Mouse (Mus musculus) heart, embryonic 11.5 days (tissue): Measurements from ENCODE around the gene Tomm7. TPM values are rescaled to one million over a fixed set of nuclear protein-coding genes. Genes with fewer than 3 reads are reported as not detected.
"Not testable (repeated sequence)": the region's sequence is repeated elsewhere in the genome, so short reads cannot be mapped to it uniquely, and the experiment has no call there.

Experiments
- ATAC-seq: fragments of 200-750 bp; cut with Nextera tagmentation; replicated peaks from 2 replicates; pipeline ENCODE4 v1.8.0; 2017; ENCODE audit warnings: moderate library complexity; ENCODE audit not compliant: insufficient number of reproducible peaks, low FRiP score, low TSS enrichment
- H3K27ac ChIP-seq: fragments of 300-500 bp; sonication (generic); 2 replicates; pipeline ENCODE4 v1.5.1; 2014; ENCODE audit warnings: mild to moderate bottlenecking, low read depth, low read length
- H3K27me3 ChIP-seq: fragments of 300-500 bp; sonication (generic); 2 replicates; pipeline ENCODE4 v1.6.1; 2014; ENCODE audit warnings: mild to moderate bottlenecking, low read length, mixed read lengths; ENCODE audit not compliant: control insufficient read depth, insufficient read depth
- H3K36me3 ChIP-seq: fragments of 300-500 bp; sonication (generic); 2 replicates; pipeline ENCODE4 v1.6.1; 2014; ENCODE audit warnings: mild to moderate bottlenecking, low read length, moderate library complexity, mixed read lengths; ENCODE audit not compliant: control insufficient read depth, insufficient read depth
- H3K4me1 ChIP-seq: fragments of 300-500 bp; sonication (generic); 2 replicates; pipeline ENCODE4 v1.6.1; 2014; ENCODE audit warnings: low read length; ENCODE audit not compliant: control insufficient read depth, insufficient read depth
- H3K4me2 ChIP-seq: fragments of 300-500 bp; sonication (generic); 2 replicates; pipeline ENCODE4 v1.6.1; 2014; ENCODE audit warnings: mild to moderate bottlenecking, moderate library complexity
- H3K4me3 ChIP-seq: fragments of 300-500 bp; sonication (generic); 2 replicates; pipeline ENCODE4 v1.5.1; 2014; ENCODE audit warnings: low read depth, low read length
- H3K9ac ChIP-seq: fragments of 300-500 bp; sonication (generic); 2 replicates; pipeline ENCODE4 v1.6.1; 2014; ENCODE audit warnings: mild to moderate bottlenecking, low read depth, low read length, moderate library complexity
- H3K9me3 ChIP-seq: fragments of 300-500 bp; sonication (generic); replicated peaks from 2 replicates; pipeline ENCODE4 v1.6.1; 2016; ENCODE audit warnings: low read length; ENCODE audit not compliant: control insufficient read depth
- WGBS: fragments of 180-500 bp; shearing (Covaris S2); extraction: QIAGEN DNeasy Blood & Tissue Kit; methylation state at CpG from one replicate; pipeline ENCODE4 v1.1.7; 2014; ENCODE audit not compliant: insufficient replicate concordance; 5-methylcytosine and 5-hydroxymethylcytosine counted together
- polyA plus RNA-seq: library from polyadenylated mRNA; unstranded; fragments of >200 nt; fragmentation: Nextera tagmentation; extraction: Ambion mirVana; gene quantifications from 2 replicates; pipeline ENCODE4 v1.2.1, GENCODE M21; 2014

The Tomm7 gene
- 96.8 and 98.6 TPM in 2 replicates for polyA plus RNA-seq

DNA sequence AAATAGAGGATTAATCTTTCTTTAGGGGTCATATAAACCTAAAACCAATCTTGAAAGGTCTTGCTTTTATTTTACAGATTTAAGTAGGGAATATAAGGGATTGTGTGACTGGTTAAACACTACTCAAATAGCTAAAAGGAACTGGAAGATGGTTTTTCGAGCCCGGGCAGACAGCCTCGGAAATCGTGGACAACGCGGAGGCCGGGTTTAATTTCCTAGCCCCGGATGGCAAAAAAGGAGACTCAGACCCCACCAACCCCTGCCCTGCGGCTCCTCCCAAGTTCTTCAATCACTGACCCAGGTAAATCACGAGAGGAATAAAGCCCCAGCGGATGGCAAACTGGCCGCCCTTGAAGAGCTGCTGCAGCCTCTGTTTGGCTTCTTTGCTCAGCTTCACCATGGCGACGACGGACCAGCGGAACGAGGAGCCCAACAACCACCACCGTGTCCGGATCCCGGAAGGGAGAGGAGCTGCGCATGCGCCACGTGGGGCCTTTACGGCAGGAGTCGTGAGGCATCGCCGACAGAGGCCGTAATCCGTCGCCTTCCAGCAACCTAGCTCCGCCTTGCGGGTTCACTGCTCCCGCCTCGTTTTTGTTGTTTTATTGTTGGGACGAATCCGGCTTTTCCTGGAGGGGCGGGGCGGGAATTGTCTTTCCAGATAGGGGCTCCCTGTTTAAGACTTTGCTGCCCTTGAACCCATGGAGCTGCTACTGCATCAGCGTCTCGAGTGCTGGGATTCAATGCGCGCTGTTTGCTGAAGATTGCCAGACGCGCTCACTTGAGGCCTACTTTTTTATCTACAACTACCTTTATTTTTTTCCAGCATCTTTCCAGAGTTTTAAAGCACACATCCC, at the start of gene Tomm7:
Tomm7 (minus strand) TSS at position 488 of the 857 bp plus-strand sequence.
- H3K4me3 ChIP-seq = peak within 1 kb of the TSS; percentile 56
- WGBS = under 1% methylated on average over 44 of the region's 44 CpGs
- H3K36me3 ChIP-seq = 0 out of 2 replicates have a peak, but pooled peaks cover 3% of the 10 kb centered on the region
- H3K4me2 ChIP-seq = peak within 1 kb of the TSS; percentile 77
- peaks cover 6% of the 10 kb centered on the region; the same call in 1 of the 2 replicates for H3K4me1 ChIP-seq
- peak; percentile 90 for ATAC-seq
- no peaks in the 10 kb centered on the region for H3K27me3 ChIP-seq
- H3K27ac ChIP-seq = peak within 1 kb of the TSS; percentile 86
- H3K9ac ChIP-seq = peak within 1 kb of the TSS; percentile 80
- H3K9me3 ChIP-seq = no peaks in the 10 kb centered on the region

DNA sequence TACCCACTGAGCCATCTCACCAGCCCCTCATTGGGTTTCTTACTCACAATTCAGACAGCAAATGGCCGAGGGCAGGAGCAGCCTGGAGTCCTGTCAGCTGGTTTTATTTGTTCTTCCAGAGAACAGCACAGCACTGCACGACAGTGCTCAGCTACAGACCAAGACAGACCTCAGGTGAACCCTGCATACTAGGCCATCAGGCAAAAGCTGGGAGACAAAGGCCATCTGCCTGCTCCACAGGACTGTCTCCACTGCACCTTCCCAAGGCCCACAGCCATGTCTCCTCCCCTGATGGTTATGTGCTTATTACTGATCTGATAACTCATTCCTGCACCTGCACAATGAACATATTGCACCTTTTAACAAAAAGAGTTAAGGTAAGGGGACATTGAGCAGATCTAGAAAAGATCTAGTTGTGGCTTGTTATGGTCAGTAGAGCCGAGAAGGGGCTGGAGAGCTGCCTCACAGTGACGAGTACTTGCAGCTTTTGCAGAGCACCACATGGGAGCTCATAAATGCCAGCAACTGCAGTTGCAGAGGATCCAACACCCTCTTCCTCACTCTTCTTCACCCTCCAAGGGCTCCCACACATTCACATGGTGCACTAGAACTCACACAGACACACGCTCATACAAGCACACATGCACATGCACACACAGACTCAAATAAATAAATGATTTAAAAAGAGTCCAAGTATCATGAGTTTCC, 49.3 kb upstream of the Tomm7 start:
- Histone ChIP-seq H3K4me2 (no peak overlapping the region), H3K4me3 (no peak overlapping the region), H3K9ac (no peak overlapping the region), H3K4me1 (no peaks in the 10 kb centered on the region), H3K36me3 (no peaks in the 10 kb centered on the region), H3K27me3 (no peaks in the 10 kb centered on the region), H3K9me3 (no peaks in the 10 kb centered on the region), H3K27ac (no peak overlapping the region)
- 84% methylated on average over 5 of the region's 5 CpGs for WGBS
- ATAC-seq = no peak

DNA sequence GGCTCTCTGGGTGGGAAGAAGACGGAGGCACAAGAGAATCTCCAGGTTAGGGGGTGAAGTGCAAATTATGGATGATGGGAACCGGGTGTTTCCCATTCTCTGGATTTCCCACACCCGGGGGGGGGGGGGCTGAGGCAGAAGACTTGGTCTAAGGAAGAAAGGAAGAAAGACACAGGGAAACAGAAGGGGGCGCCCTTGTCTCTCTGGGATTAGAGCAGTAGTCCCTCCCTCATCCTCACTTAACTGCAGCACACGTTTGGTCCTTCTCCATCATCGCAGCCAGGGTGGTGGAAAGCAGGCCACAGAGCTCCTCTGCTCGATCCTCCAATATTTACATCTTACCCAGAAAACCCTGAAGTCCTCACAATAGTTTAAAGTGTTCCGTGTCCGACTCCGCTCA, 46.8 kb upstream of the Tomm7 start:
- Histone ChIP-seq H3K27ac (no peak overlapping the region), H3K27me3 (no peaks in the 10 kb centered on the region), H3K9me3 (no peaks in the 10 kb centered on the region), H3K4me2 (no peak overlapping the region), H3K4me1 (no peaks in the 10 kb centered on the region), H3K4me3 (no peak overlapping the region), H3K36me3 (no peaks in the 10 kb centered on the region), H3K9ac (no peak overlapping the region)
- ATAC-seq = 0 out of 2 replicates have a peak, but pooled peaks have one; percentile 35
- 33% methylated on average over 10 of the region's 10 CpGs for WGBS

DNA sequence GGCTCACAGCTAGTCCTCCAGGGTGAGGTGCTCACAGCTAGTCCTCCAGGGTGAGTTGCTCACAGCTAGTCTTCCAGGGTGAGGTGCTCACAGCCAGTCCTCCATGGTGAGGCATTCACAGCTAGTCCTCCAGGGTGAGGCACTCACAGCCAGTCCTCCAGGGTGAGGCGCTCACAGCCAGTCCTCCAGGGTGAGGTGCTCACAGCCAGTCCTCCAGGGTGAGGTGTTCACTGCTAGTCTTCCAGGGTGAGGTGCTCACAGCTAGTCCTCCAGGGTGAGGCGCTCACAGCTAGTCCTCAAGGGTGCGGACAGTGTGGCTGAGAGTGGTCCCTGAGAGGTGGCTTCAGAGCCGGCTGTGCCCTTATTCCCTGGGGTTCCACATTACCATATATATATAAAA, 45.5 kb upstream of the Tomm7 start:
- no peak for ATAC-seq
- H3K4me3 ChIP-seq = no peak overlapping the region
- 67% methylated on average over 4 of the region's 4 CpGs for WGBS
- no peaks in the 10 kb centered on the region for H3K4me1 ChIP-seq
- no peak overlapping the region for H3K27ac ChIP-seq
- no peak overlapping the region for H3K9ac ChIP-seq
- no peak overlapping the region for H3K4me2 ChIP-seq
- no peaks in the 10 kb centered on the region for H3K36me3 ChIP-seq
- no peaks in the 10 kb centered on the region for H3K9me3 ChIP-seq
- H3K27me3 ChIP-seq = no peaks in the 10 kb centered on the region

DNA sequence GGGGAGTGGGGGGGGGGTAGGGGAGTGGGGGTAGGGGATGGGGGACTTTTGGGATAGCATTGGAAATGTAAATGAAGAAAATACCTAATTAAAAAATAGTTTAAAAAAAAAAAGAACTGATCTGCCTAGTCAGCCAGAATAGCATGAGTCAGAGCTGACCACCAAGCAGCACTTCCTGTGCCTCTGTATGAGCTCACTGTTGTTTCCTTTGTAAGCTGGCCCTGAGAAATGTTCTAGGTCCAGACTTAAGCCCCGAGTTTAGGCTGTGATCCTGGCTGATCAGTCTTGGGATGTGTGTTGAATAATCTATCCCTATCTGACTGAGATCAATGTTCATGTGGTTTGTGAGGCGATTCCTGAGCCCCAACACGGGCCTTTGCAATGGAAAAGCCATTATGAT, 43.1 kb upstream of the Tomm7 start:
- Histone ChIP-seq H3K27ac (no peak overlapping the region), H3K4me1 (no peaks in the 10 kb centered on the region), H3K4me2 (no peak overlapping the region), H3K36me3 (no peaks in the 10 kb centered on the region), H3K27me3 (no peaks in the 10 kb centered on the region), H3K9ac (no peak overlapping the region), H3K9me3 (no peaks in the 10 kb centered on the region), H3K4me3 (no peak overlapping the region)
- 67% methylated on average over 3 of the region's 3 CpGs for WGBS
- no peak for ATAC-seq

DNA sequence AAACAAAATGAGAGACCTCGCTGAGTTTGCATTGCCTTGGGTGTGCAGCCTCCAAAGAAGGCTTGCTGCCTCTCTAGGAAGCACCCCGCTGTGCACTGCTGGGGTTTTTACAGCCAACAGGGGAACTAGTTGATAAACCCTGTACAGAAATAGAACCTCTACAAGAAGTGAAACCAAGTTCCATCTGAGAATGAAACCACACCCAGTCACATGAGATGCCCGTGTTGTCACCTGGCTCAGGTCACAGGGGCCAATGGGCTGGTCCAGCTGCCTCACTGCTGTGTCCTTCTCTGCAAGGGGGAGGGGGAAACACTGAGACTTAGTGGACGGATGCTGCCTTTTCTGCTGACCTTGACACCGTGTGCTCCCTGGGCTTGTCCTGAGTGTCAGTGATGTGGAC, 30.5 kb upstream of the Tomm7 start:
- peak overlapping the region; percentile 40; the same call in 1 of the 2 replicates for H3K4me2 ChIP-seq
- peaks cover 15% of the 10 kb centered on the region; the same call in 1 of the 2 replicates for H3K4me1 ChIP-seq
- no peaks in the 10 kb centered on the region for H3K27me3 ChIP-seq
- no peaks in the 10 kb centered on the region for H3K9me3 ChIP-seq
- H3K4me3 ChIP-seq = no peak overlapping the region
- H3K27ac ChIP-seq = peak overlapping the region; percentile 35; the same call in 1 of the 2 replicates
- H3K9ac ChIP-seq = no peak overlapping the region
- H3K36me3 ChIP-seq = no peaks in the 10 kb centered on the region
- WGBS = 34% methylated on average over 5 of the region's 5 CpGs
- ATAC-seq = no peak; the same call in 1 of the 2 replicates

DNA sequence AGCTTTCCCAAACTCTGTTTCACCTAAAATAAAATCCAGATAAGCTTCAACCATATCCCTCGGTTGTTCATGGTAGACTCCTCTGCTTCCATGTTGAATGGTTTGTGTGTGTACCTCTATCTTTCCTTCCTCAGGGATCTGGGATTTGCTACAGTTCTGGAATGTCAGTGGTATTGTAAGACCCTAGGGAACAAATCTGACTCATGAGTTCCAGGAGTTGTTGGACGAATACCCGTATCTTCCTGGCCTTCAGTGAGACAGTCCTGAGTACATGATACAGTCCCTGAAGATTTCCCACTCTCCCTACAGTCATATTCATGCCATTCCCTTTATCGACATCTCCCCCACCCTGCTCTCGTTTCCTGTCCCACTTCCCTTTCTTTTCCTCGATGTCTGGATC, 28.6 kb upstream of the Tomm7 start:
- Histone ChIP-seq H3K4me3 (no peak overlapping the region), H3K27ac (no peak overlapping the region), H3K4me1 (peaks cover 15% of the 10 kb centered on the region; the same call in 1 of the 2 replicates), H3K27me3 (no peaks in the 10 kb centered on the region), H3K9ac (no peak overlapping the region), H3K9me3 (no peaks in the 10 kb centered on the region), H3K36me3 (no peaks in the 10 kb centered on the region), H3K4me2 (no peak overlapping the region)
- no peak for ATAC-seq
- WGBS = 57% methylated on average over 6 of the region's 6 CpGs

DNA sequence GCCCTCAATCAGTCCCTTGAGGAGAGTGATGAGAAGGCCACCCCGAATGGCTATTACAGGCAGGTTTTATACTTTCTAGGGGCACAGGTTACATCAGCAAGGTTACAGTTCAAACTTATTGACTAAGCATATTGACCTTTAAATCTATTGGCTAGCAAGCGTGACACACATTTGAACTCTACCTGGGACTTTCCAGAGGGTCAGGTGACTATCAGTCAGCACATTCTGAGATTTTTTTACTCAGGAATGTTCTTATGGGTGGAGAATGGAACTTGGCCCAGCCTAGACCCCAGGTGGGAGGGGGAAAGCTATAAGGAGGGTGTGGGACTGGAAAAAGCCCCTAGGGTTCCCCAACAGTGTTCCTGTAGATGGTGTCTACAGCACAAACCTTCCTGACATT, 27.4 kb upstream of the Tomm7 start:
- H3K9ac ChIP-seq, H3K36me3 ChIP-seq, H3K9me3 ChIP-seq, H3K4me2 ChIP-seq, H3K27ac ChIP-seq, H3K4me3 ChIP-seq, H3K27me3 ChIP-seq, ATAC-seq: not testable (repeated sequence)
- H3K4me1 ChIP-seq = peaks cover 15% of the 10 kb centered on the region; the same call in 1 of the 2 replicates
- 78% methylated on average over 2 of the region's 2 CpGs for WGBS
